Mouse (Mus musculus): ENCODE results near the gene Slc16a13.

DNA sequence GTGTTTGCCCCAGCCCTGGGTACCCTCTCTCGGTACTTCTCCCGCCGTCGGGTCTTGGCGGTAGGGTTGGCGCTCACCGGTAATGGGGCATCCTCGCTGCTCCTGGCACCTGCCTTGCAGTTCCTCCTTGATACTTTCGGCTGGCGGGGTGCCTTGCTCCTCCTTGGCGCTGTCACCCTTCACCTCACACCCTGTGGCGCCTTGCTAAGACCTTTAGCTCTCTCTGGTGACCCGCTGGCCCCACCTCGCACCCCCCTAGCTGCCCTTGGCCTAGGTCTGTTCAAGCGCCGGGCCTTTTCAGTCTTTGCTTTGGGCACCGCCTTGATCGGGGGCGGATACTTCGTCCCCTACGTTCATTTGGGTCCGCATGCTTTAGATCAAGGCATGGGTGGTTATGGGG is 5.6 kb downstream of the Slc16a13 start:
- TF ChIP-seq CTCF (IDR thresholded peaks at IDR 0.05; ENCODE audit: low read depth, low read length) (no peak), GATA2 (IDR thresholded peaks at IDR 0.05; ENCODE audit: borderline replicate concordance, low read depth, low read length) (no peak), GATA1 (IDR thresholded peaks at IDR 0.05; ENCODE audit: borderline replicate concordance, low read length) (no peak)
